Mouse (Mus musculus): ENCODE data around the gene Rpl3l. TPM values are rescaled to one million over a fixed set of nuclear protein-coding genes. Genes with fewer than 3 reads are reported as not detected.
A peak's percentile ranks its signal among the peaks of the same experiment; 100 is the strongest.

Gene Rpl3l
- polyA plus RNA-seq, 1 experiment from 2014 or later, result 0.34 TPM

- Histone ChIP-seq H3K9me3 (replicated peaks) (no peaks in the 10 kb centered on the region), H3K27ac (ENCODE audit: poor library complexity, severe bottlenecking) (no peak overlapping the region), H3K36me3 (peaks cover 16% of the 10 kb centered on the region; the same call in 1 of the 2 replicates), H3K27me3 (replicated peaks) (peaks cover 16% of the 10 kb centered on the region; the same call in 1 of the 2 replicates), H3K4me2 (no peak overlapping the region), H3K9ac (no peak overlapping the region), H3K4me3 (no peak overlapping the region), H3K4me1 (replicated peaks) (0 out of 2 replicates have a peak, but pooled peaks cover 5% of the 10 kb centered on the region)
- ATAC-seq (ENCODE audit: insufficient number of reproducible peaks, low FRiP score), result no peak
- 72% methylated on average over 5 of the region's 5 CpGs for WGBS
Measured at GRCm38 (mm10) chr17:24743896-24744295, 16.3 kb downstream of the Rpl3l start.

- H3K4me1 ChIP-seq (replicated peaks), result 0 out of 2 replicates have a peak, but pooled peaks cover 5% of the 10 kb centered on the region
- no peak overlapping the region for H3K27ac ChIP-seq (ENCODE audit: poor library complexity, severe bottlenecking)
- H3K9ac ChIP-seq, result 0 out of 2 replicates have a peak overlapping the region, but pooled peaks have one; percentile 38
- no peak overlapping the region for H3K4me2 ChIP-seq
- no peaks in the 10 kb centered on the region for H3K9me3 ChIP-seq (replicated peaks)
- peaks cover 21% of the 10 kb centered on the region; the same call in 1 of the 2 replicates for H3K27me3 ChIP-seq (replicated peaks)
- peaks cover 16% of the 10 kb centered on the region; the same call in 1 of the 2 replicates for H3K36me3 ChIP-seq
- whole genome bisulfite sequencing, result 68% methylated on average over 3 of the region's 3 CpGs
- H3K4me3 ChIP-seq, result no peak overlapping the region
- no peak for ATAC-seq (ENCODE audit: insufficient number of reproducible peaks, low FRiP score)
Measured at GRCm38 (mm10) chr17:24744381-24744780, 16.8 kb downstream of the Rpl3l start.

GRCm38 (mm10) chr17:24745526-24746497 lies 18.2 kb downstream of the Rpl3l start:
- Histone ChIP-seq H3K4me3 (no peak overlapping the region), H3K9me3 (replicated peaks) (no peaks in the 10 kb centered on the region), H3K27me3 (replicated peaks) (peaks cover 33% of the 10 kb centered on the region), H3K9ac (no peak overlapping the region), H3K4me2 (no peak overlapping the region), H3K4me1 (replicated peaks) (0 out of 2 replicates have a peak, but pooled peaks cover 5% of the 10 kb centered on the region), H3K27ac (ENCODE audit: poor library complexity, severe bottlenecking) (no peak overlapping the region), H3K36me3 (peaks cover 8% of the 10 kb centered on the region; the same call in 1 of the 2 replicates)
- ATAC-seq (ENCODE audit: insufficient number of reproducible peaks, low FRiP score), result peak; percentile 70; the same call in 1 of the 2 replicates
- WGBS, result 17% methylated on average over 7 of the region's 7 CpGs

- Histone ChIP-seq H3K4me3 (no peak overlapping the region), H3K4me1 (replicated peaks) (peaks cover 5% of the 10 kb centered on the region; the same call in 1 of the 2 replicates), H3K27me3 (replicated peaks) (peaks cover 44% of the 10 kb centered on the region), H3K4me2 (no peak overlapping the region), H3K36me3 (no peaks in the 10 kb centered on the region), H3K9ac (no peak overlapping the region), H3K27ac (ENCODE audit: poor library complexity, severe bottlenecking) (no peak overlapping the region), H3K9me3 (replicated peaks) (no peaks in the 10 kb centered on the region)
- WGBS, result 39% methylated on average over 4 of the region's 4 CpGs
- ATAC-seq (ENCODE audit: insufficient number of reproducible peaks, low FRiP score), result no peak
Measured at GRCm38 (mm10) chr17:24746986-24747385, 19.4 kb downstream of the Rpl3l start.

- ATAC-seq (ENCODE audit: insufficient number of reproducible peaks, low FRiP score), result no peak
- peaks cover 20% of the 10 kb centered on the region for H3K4me1 ChIP-seq (replicated peaks)
- H3K27ac ChIP-seq (ENCODE audit: poor library complexity, severe bottlenecking), result no peak overlapping the region
- H3K27me3 ChIP-seq (replicated peaks), result peaks cover 85% of the 10 kb centered on the region
- H3K4me2 ChIP-seq, result no peak overlapping the region
- no peak overlapping the region for H3K4me3 ChIP-seq
- WGBS, result 7% methylated on average over 4 of the region's 4 CpGs
- H3K36me3 ChIP-seq, result no peaks in the 10 kb centered on the region
- no peaks in the 10 kb centered on the region for H3K9me3 ChIP-seq (replicated peaks)
- no peak overlapping the region for H3K9ac ChIP-seq
Measured at GRCm38 (mm10) chr17:24751528-24751927, 23.9 kb downstream of the Rpl3l start.

GRCm38 (mm10) chr17:24752415-24753394 lies 25.1 kb downstream of the Rpl3l start, which contains the start of gene Hs3st6:
Gene Hs3st6, plus strand, starts transcription at chr17:24752988.
- Histone ChIP-seq H3K27me3 (replicated peaks) (peaks cover 79% of the 10 kb centered on the region), H3K27ac (ENCODE audit: poor library complexity, severe bottlenecking) (no peak within 1 kb of the TSS), H3K4me3 (peak within 1 kb of the TSS; percentile 59), H3K36me3 (no peaks in the 10 kb centered on the region), H3K9ac (peak within 1 kb of the TSS; percentile 67), H3K9me3 (replicated peaks) (no peaks in the 10 kb centered on the region), H3K4me1 (replicated peaks) (peaks cover 15% of the 10 kb centered on the region), H3K4me2 (peak within 1 kb of the TSS; percentile 97)
- WGBS, result 1% methylated on average over 62 of the region's 82 CpGs
- peak; percentile 78 for ATAC-seq (ENCODE audit: insufficient number of reproducible peaks, low FRiP score)

GRCm38 (mm10) chr17:24757394-24757793 lies 29.8 kb downstream of the Rpl3l start:
- Histone ChIP-seq H3K27ac (ENCODE audit: poor library complexity, severe bottlenecking) (no peak overlapping the region), H3K27me3 (replicated peaks) (peaks cover 46% of the 10 kb centered on the region), H3K4me2 (no peak overlapping the region), H3K4me1 (replicated peaks) (peaks cover 16% of the 10 kb centered on the region), H3K4me3 (no peak overlapping the region), H3K9me3 (replicated peaks) (no peaks in the 10 kb centered on the region), H3K36me3 (no peaks in the 10 kb centered on the region), H3K9ac (no peak overlapping the region)
- ATAC-seq (ENCODE audit: insufficient number of reproducible peaks, low FRiP score), result no peak
- WGBS, result 71% methylated on average over 1 of the region's 1 CpGs

GRCm38 (mm10) chr17:24761121-24761520 lies 33.5 kb downstream of the Rpl3l start:
- Histone ChIP-seq H3K4me3 (no peak overlapping the region), H3K9me3 (replicated peaks) (no peaks in the 10 kb centered on the region), H3K27me3 (replicated peaks) (peaks cover 9% of the 10 kb centered on the region), H3K9ac (no peak overlapping the region), H3K4me2 (no peak overlapping the region), H3K27ac (ENCODE audit: poor library complexity, severe bottlenecking) (no peak overlapping the region), H3K36me3 (no peaks in the 10 kb centered on the region), H3K4me1 (replicated peaks) (peaks cover 27% of the 10 kb centered on the region)
- WGBS, result 66% methylated on average over 5 of the region's 5 CpGs
- no peak for ATAC-seq (ENCODE audit: insufficient number of reproducible peaks, low FRiP score)

- H3K4me2 ChIP-seq, result peak overlapping the region; percentile 45
- no peak for ATAC-seq (ENCODE audit: insufficient number of reproducible peaks, low FRiP score)
- WGBS, result 35% methylated on average over 21 of the region's 22 CpGs
Measured at GRCm38 (mm10) chr17:24765016-24765905, 37.6 kb downstream of the Rpl3l start.

More at GRCm38 (mm10) chr17:24765016-24765905, 37.6 kb downstream of the Rpl3l start:
- Histone ChIP-seq H3K27ac (ENCODE audit: poor library complexity, severe bottlenecking) (no peak overlapping the region), H3K9me3 (replicated peaks) (no peaks in the 10 kb centered on the region), H3K9ac (no peak overlapping the region), H3K27me3 (replicated peaks) (peaks cover 13% of the 10 kb centered on the region; the same call in 1 of the 2 replicates), H3K36me3 (no peaks in the 10 kb centered on the region), H3K4me3 (no peak overlapping the region), H3K4me1 (replicated peaks) (peaks cover 32% of the 10 kb centered on the region)
